Mouse (Mus musculus): ENCODE measurements around the gene Defb25. TPM values are rescaled to one million over a fixed set of nuclear protein-coding genes. Genes with fewer than 3 reads are reported as not detected.
"Not testable (repeated sequence)": the region's sequence is repeated elsewhere in the genome, so short reads cannot be mapped to it uniquely, and the experiment has no call there.

The Defb25 gene
- polyA plus RNA-seq (2015; fragmentation: Nextera tagmentation; extraction: Ambion mirVana) = not detected in 2 replicates

DNA sequence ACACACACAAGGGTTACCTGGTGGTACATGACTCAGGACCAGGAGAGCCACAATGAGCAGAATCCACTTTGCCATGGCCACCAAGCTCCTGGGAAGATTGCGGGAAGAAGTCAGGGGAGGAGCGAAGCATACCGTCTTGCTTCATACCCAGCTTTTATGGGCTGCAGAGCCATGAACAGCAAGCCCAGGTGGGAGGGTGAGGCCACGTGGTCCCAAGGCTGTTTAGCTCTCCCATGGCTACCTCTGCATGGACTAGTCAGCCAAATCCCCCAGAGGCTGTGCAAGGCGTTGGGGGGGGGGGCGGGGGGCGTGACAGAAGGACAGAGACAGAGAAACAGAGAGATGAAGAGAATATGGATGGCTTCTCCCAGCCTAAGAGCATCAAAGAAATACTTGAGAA, at the start of gene Defb25:
TSS of gene Defb25 (minus strand) at position 101 of the 400 bp plus-strand sequence.
- no peak within 1 kb of the TSS for H3K4me2 ChIP-seq (replicated peaks)

GRCm38 (mm10) chr2:152672166-152672565, 49.3 kb upstream of the Defb25 start:
- no peak for ATAC-seq
- peaks cover 44% of the 10 kb centered on the region for H3K36me3 ChIP-seq
- no peaks in the 10 kb centered on the region for H3K9me3 ChIP-seq
- 87% methylated on average over 12 of the region's 12 CpGs for WGBS
- peak overlapping the region; percentile 93 for H3K4me2 ChIP-seq (replicated peaks)
- peak overlapping the region; percentile 100 for H3K4me3 ChIP-seq (replicated peaks)
- peak overlapping the region; percentile 100 for H3K9ac ChIP-seq (replicated peaks)
- H3K27ac ChIP-seq = peak overlapping the region; percentile 35; the same call in 1 of the 2 replicates
- peaks cover 47% of the 10 kb centered on the region for H3K4me1 ChIP-seq (replicated peaks)
- no peaks in the 10 kb centered on the region for H3K27me3 ChIP-seq

More for the DNA sequence above, at the start of gene Defb25:
- no peak for ATAC-seq
- H3K4me1 ChIP-seq (replicated peaks) = peaks cover 25% of the 10 kb centered on the region
- H3K9ac ChIP-seq (replicated peaks) = no peak within 1 kb of the TSS
- peaks cover 24% of the 10 kb centered on the region for H3K27me3 ChIP-seq
- no peaks in the 10 kb centered on the region for H3K36me3 ChIP-seq
- H3K9me3 ChIP-seq = no peaks in the 10 kb centered on the region
- H3K4me3 ChIP-seq (replicated peaks) = no peak within 1 kb of the TSS
- 89% methylated on average over 6 of the region's 7 CpGs for WGBS
- H3K27ac ChIP-seq = no peak within 1 kb of the TSS

DNA sequence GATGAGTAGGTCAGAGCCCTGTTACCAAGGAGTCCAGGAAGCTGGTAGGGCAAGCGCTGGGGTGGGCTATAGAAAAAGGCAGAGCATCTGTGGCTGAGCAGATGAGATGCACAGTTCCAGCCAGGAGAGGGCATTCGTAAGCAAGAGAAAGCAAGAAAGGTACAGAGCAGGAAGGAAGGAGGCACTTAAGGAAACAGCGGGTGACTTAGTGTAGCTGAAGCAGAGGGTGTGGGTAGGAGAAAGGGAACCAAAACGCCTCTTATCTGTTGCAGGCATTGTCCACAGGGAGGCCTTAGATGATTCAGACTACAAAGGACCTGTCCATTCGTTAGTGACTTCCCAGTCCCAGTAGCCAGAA, 48.8 kb upstream of the Defb25 start:
- Histone ChIP-seq H3K27me3 (no peaks in the 10 kb centered on the region), H3K9me3 (no peaks in the 10 kb centered on the region), H3K4me1 (replicated peaks) (peaks cover 47% of the 10 kb centered on the region), H3K36me3 (peaks cover 39% of the 10 kb centered on the region), H3K4me3 (replicated peaks) (peak overlapping the region; percentile 100), H3K9ac (replicated peaks) (peak overlapping the region; percentile 100), H3K27ac (peak overlapping the region; percentile 98), H3K4me2 (replicated peaks) (peak overlapping the region; percentile 93)
- 36% methylated on average over 5 of the region's 5 CpGs for WGBS
- peak; percentile 38 for ATAC-seq

DNA sequence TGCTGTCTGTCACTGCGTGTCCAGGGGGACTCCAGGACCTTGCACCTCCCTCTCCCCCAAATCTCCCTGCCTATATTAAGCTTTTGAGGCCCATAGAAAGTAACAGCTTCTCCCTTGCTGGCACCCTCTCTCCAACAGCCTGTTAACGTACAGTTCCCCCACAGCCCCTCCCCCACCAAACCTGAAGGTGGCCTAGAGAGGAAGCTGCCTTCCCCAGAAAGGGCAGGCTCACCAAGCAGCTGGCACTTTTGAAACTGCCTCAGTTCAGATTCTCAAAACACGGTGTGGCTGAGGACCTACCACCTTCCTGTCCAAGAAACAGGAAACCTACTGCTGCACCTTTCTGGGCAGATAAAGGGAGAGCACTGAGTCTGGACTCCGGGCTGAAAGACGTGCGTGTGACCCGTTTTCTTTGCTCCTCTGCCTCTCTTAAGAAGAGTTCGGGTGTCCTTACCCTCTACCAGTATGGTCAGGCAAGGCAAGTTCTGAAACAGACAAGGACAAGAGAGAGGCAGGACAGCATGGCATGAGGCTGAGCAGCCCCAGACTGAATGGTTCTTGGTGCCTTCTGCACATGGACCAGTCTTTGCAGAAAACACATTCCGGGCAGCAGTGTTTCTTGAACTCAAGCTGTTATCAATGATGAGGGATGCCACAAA, 48.3 kb upstream of the Defb25 start:
- WGBS = 60% methylated on average over 9 of the region's 9 CpGs
- H3K9ac ChIP-seq (replicated peaks) = peak overlapping the region; percentile 100
- H3K36me3 ChIP-seq = peaks cover 34% of the 10 kb centered on the region
- peak overlapping the region; percentile 93 for H3K4me2 ChIP-seq (replicated peaks)
- no peaks in the 10 kb centered on the region for H3K9me3 ChIP-seq
- no peaks in the 10 kb centered on the region for H3K27me3 ChIP-seq
- peak overlapping the region; percentile 98 for H3K27ac ChIP-seq
- H3K4me1 ChIP-seq (replicated peaks) = peaks cover 47% of the 10 kb centered on the region
- ATAC-seq = peak; percentile 7; the same call in 1 of the 2 replicates
- peak overlapping the region; percentile 100 for H3K4me3 ChIP-seq (replicated peaks)

DNA sequence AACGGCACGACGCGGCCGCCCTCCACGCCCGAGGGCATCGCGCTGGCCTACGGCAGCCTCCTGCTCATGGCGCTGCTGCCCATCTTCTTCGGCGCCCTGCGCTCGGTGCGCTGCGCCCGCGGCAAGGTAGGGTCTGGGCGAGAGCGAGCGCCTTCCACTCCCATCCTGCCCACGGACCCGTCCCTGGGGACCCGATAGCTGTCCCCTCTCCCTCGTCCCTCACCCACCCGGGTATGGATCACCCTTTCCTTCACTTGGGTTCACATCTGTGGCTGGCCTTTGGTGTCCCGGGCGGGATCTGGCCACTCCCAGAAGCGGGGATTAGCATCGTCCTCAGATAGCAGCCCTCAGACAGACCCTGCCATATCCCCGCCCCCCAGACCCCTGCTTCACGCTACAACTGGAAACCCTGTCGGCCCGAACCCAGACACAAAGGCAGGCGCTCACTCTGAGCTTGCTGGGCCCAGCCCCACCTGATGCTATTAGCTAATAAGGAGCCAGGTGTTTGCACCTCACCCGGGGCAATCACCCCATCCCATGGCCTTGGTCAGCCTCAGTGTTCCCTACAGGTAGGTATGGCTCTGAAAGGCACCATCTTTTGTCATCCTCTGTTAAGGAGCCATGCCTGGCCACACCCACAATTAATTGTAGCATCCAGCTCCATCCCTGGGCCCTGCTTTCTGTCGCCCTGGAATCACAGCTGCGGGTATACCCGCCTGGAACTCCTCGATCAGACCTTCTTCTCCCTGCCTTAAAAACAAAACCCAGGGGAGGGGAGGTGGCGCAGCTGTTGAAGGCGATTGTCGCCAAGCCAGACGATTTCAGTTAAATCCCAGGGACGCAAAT, 47.0 kb upstream of the Defb25 start:
- H3K4me2 ChIP-seq (replicated peaks) = peak overlapping the region; percentile 93
- peak; percentile 84 for ATAC-seq
- H3K4me3 ChIP-seq (replicated peaks) = peak overlapping the region; percentile 100
- under 1% methylated on average over 45 of the region's 46 CpGs for WGBS
- peaks cover 21% of the 10 kb centered on the region for H3K36me3 ChIP-seq
- H3K9ac ChIP-seq (replicated peaks) = peak overlapping the region; percentile 100
- peak overlapping the region; percentile 98 for H3K27ac ChIP-seq
- no peaks in the 10 kb centered on the region for H3K9me3 ChIP-seq
- H3K27me3 ChIP-seq = no peaks in the 10 kb centered on the region
- H3K4me1 ChIP-seq (replicated peaks) = peaks cover 39% of the 10 kb centered on the region

DNA sequence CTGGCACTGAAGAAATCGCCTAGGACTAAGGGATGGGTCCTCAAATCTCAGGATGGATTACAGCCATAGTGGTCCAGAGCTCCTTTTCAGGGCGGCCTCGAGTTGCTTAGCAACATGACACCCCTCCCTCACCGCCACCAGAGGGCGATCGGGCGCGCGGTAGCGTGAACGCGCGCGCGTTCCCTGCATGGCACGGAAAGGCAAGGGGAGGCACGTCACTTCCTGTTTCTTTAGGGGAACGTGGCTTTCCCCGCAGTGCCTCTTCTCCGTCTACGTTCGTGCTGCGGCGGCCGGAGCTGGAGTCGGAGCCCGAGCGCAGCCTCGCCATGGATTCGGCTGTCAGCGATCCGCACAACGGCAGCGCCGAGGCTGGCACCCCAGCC, 46.4 kb upstream of the Defb25 start, which contains the start of gene H13:
TSS of gene H13 (plus strand) at position 206 of the 383 bp plus-strand sequence.
- Histone ChIP-seq H3K36me3 (peaks cover 18% of the 10 kb centered on the region), H3K27ac (peak within 1 kb of the TSS; percentile 98), H3K27me3 (no peaks in the 10 kb centered on the region), H3K4me3 (replicated peaks) (peak within 1 kb of the TSS; percentile 100), H3K9ac (replicated peaks) (peak within 1 kb of the TSS; percentile 100), H3K4me1 (replicated peaks) (peaks cover 36% of the 10 kb centered on the region), H3K4me2 (replicated peaks) (peak within 1 kb of the TSS; percentile 93), H3K9me3 (no peaks in the 10 kb centered on the region)
- under 1% methylated on average over 35 of the region's 35 CpGs for WGBS
- ATAC-seq = peak; percentile 88

- not testable (repeated sequence) for ATAC-seq; H3K9ac ChIP-seq (replicated peaks); H3K27ac ChIP-seq; H3K27me3 ChIP-seq; H3K4me2 ChIP-seq (replicated peaks); H3K9me3 ChIP-seq; H3K4me1 ChIP-seq (replicated peaks); H3K4me3 ChIP-seq (replicated peaks); H3K36me3 ChIP-seq
- 80% methylated on average over 3 of the region's 3 CpGs for WGBS
These were observed 43.3 kb upstream of the Defb25 start for GRCm38 (mm10) chr2:152666191-152666590.

GRCm38 (mm10) chr2:152661163-152661562, 38.3 kb upstream of the Defb25 start:
- no peak overlapping the region for H3K9ac ChIP-seq (replicated peaks)
- H3K27ac ChIP-seq = no peak overlapping the region
- no peak overlapping the region for H3K4me3 ChIP-seq (replicated peaks)
- no peak overlapping the region for H3K4me2 ChIP-seq (replicated peaks)
- H3K9me3 ChIP-seq = no peaks in the 10 kb centered on the region
- no peaks in the 10 kb centered on the region for H3K4me1 ChIP-seq (replicated peaks)
- no peaks in the 10 kb centered on the region for H3K27me3 ChIP-seq
- no peaks in the 10 kb centered on the region for H3K36me3 ChIP-seq
- ATAC-seq = no peak
- WGBS = 84% methylated on average over 6 of the region's 6 CpGs

- H3K4me2 ChIP-seq (replicated peaks) = no peak overlapping the region
- ATAC-seq = no peak
These were observed 34.5 kb upstream of the Defb25 start for GRCm38 (mm10) chr2:152657398-152657797.

GRCm38 (mm10) chr2:152653874-152654715, 31.2 kb upstream of the Defb25 start:
- H3K9ac ChIP-seq (replicated peaks) = 0 out of 2 replicates have a peak overlapping the region, but pooled peaks have one; percentile 5
- H3K4me3 ChIP-seq (replicated peaks) = no peak overlapping the region

More at GRCm38 (mm10) chr2:152657398-152657797, 34.5 kb upstream of the Defb25 start:
- no peak overlapping the region for H3K4me3 ChIP-seq (replicated peaks)
- WGBS = 64% methylated on average over 10 of the region's 10 CpGs
- no peaks in the 10 kb centered on the region for H3K27me3 ChIP-seq
- H3K4me1 ChIP-seq (replicated peaks) = peaks cover 28% of the 10 kb centered on the region
- no peak overlapping the region for H3K9ac ChIP-seq (replicated peaks)
- H3K27ac ChIP-seq = no peak overlapping the region
- H3K9me3 ChIP-seq = no peaks in the 10 kb centered on the region
- no peaks in the 10 kb centered on the region for H3K36me3 ChIP-seq

GRCm38 (mm10) chr2:152652901-152653620, 30.2 kb upstream of the Defb25 start:
- H3K27ac ChIP-seq = 0 out of 2 replicates have a peak overlapping the region, but pooled peaks have one; percentile 88
- 77% methylated on average over 10 of the region's 10 CpGs for WGBS
- H3K4me3 ChIP-seq (replicated peaks) = no peak overlapping the region
- peaks cover 28% of the 10 kb centered on the region for H3K4me1 ChIP-seq (replicated peaks)
- ATAC-seq = no peak
- no peak overlapping the region for H3K4me2 ChIP-seq (replicated peaks)
- H3K9me3 ChIP-seq = no peaks in the 10 kb centered on the region
- no peaks in the 10 kb centered on the region for H3K36me3 ChIP-seq
- no peaks in the 10 kb centered on the region for H3K27me3 ChIP-seq
- no peak overlapping the region for H3K9ac ChIP-seq (replicated peaks)

More at GRCm38 (mm10) chr2:152653874-152654715, 31.2 kb upstream of the Defb25 start:
- no peaks in the 10 kb centered on the region for H3K27me3 ChIP-seq
- peaks cover 28% of the 10 kb centered on the region for H3K4me1 ChIP-seq (replicated peaks)
- ATAC-seq = peak; percentile 94
- H3K27ac ChIP-seq = peak overlapping the region; percentile 88
- peak overlapping the region; percentile 45 for H3K4me2 ChIP-seq (replicated peaks)
- H3K36me3 ChIP-seq = no peaks in the 10 kb centered on the region
- 31% methylated on average over 14 of the region's 14 CpGs for WGBS
- H3K9me3 ChIP-seq = no peaks in the 10 kb centered on the region

Measured in midbrain, embryonic 13.5 days (tissue).